Mouse (Mus musculus) left cerebral cortex, postnatal 25 days (tissue): ENCODE results near the gene Slc17a9. TPM values are rescaled to one million over a fixed set of nuclear protein-coding genes. Genes with fewer than 3 reads are reported as not detected.
"Not testable (repeated sequence)": the region's sequence is repeated elsewhere in the genome, so short reads cannot be mapped to it uniquely, and the experiment has no call there.

Source experiments
- DNase-seq, 2 experiments: peaks; one replicate each; pipeline ENCODE4 v3.0.0; 2022; ENCODE audit warnings: low spot score in 2 of 2, mixed read lengths in 1 of 2
- intact Hi-C: fragments of 180-260 bp; cut with DNase I; formaldehyde crosslinking; loops from one replicate; pipeline ENCODE4 v1.15.1; 2025
- total RNA-seq, 2 experiments: library from RNA; stranded (reverse); gene quantifications; 2 replicates each; pipeline ENCODE4 v1.2.3; 2021

Gene Slc17a9
- total RNA-seq, 2 experiments from 2014 or later = 0.30 to 0.53 TPM

DNA sequence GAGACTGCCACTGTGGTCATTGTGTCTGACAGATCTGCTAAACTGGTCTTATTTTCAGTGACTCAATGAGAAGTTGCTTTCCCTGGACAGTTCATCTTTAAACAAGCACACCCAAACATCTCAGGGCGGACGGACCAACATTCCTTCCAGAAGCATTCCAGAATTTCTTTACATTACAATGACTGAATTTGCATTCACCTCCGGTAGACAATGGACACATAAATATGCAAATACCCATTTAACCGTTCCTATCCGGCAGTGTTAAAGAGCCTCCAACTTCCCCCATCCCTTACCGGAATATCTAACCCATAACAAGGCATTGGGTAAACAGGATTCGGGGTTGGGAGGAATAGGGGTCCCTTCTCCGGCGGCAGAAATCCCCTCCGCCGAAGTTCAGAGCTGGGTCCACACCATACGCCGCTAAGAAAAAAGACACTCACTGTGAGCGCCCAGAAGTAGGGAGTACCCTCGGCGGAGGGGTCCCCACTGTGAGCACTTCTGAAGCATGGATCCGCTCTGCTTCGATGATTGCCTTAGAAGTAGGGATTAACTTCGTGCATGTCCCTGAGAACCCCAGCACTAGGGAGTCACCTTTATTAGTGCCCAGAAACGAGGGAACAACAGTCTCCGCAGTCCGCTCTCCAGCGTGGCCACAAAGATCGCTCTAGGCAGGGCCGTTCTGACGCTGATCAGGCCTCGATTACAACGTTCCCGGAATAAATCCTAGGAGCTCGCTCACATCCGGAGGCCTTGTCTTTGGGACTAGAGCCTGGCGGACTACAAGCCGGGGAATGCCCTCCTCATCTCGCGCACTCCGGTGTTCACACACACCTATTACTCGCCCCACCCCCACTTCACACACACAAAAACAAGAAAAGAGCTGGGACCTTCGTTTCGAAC, 15.8 kb upstream of the Slc17a9 start:
- no peak for DNase-seq
- intact Hi-C loops = no loop called here

GRCm38 (mm10) chr2:180709923-180710272, 15.2 kb upstream of the Slc17a9 start, which contains the start of the genes Dido1 and Gid8:
Dido1 (minus strand) TSS chr2:180709999.
Gid8 (plus strand) TSS chr2:180710117.
- peak; percentile 95 to 98 for DNase-seq

GRCm38 (mm10) chr2:180710276-180711155, 14.5 kb upstream of the Slc17a9 start:
- intact Hi-C loops = loop anchor here (1.0 to 5.0 kb wide), 3 partner anchors 8 to 538 kb away; partner anchors contain the start of gene Adrm1
- DNase-seq = no peak

More at GRCm38 (mm10) chr2:180709923-180710272, 15.2 kb upstream of the Slc17a9 start, which contains the start of the genes Dido1 and Gid8:
- intact Hi-C loops = loop anchor here (1.0 to 5.0 kb wide), 3 partner anchors 8 to 538 kb away; partner anchors contain the start of gene Adrm1

- DNase-seq = no peak
- intact Hi-C loops = loop anchor here (5.0 kb wide), 1 partner anchor 539 kb away; the partner anchor contains the start of gene Adrm1
Observed at GRCm38 (mm10) chr2:180711527-180711926, 13.5 kb upstream of the Slc17a9 start.

DNA sequence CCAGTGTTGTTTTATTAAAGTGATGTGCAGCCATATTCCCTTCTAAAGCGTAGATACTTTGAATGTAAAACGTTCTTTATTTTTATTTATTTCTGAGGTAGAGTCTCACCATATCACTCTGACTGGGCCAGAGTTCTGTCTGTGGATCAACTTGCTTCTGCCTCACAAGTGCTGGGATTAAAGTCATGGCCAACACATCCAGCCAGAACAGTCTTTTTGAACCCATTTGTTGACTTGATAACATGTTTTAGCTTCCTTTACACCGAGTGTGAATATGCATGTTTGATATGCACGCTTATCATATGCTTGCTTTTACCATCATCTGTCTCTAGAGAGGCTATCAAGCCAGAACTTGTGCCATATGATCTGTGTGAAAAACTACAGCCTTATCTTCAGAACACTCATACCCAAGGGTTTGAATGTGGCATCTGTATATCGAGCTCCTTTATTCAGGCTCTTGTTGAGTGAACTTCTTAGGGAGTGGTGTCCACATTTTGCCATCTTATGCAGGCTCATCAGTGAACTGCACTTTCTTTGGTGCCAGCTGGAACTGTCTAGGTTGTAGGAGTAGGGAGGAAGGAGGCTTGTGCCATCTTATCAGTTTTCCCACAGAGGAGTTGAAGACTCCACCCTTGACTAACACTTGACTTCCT, 12.9 kb upstream of the Slc17a9 start:
- intact Hi-C loops = loop anchor here (5.0 kb wide), 1 partner anchor 540 kb away; the partner anchor contains the start of gene Adrm1
- DNase-seq = no peak

DNA sequence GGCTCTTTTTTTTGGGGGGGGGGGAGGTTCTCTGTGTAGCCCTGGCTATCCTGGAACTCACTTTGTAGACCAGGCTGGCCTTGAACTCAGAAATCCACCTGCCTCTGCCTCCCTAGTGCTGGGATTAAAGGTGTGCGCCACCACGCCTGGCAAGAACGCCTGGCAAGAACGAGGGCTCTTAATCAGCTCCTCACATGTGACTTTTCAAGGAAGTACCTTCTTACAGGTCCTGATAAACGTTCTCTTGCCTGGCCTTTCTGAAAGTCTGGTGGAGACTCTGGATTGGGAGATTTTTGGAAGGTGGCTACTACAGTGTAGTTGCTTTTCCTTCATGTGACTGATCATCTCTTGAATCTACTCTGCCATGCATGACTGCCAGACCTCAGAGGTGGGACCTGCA, 2.3 kb upstream of the Slc17a9 start:
- DNase-seq, intact Hi-C loops: not testable (repeated sequence)

GRCm38 (mm10) chr2:180723865-180724264, 1.2 kb upstream of the Slc17a9 start:
- intact Hi-C loops = no loop called here
- DNase-seq = no peak

GRCm38 (mm10) chr2:180725414-180725778, 333 bp downstream of the Slc17a9 start:
- intact Hi-C loops = no loop called here
- no peak for DNase-seq

GRCm38 (mm10) chr2:180725856-180726629, 980 bp downstream of the Slc17a9 start:
- DNase-seq = no peak
- intact Hi-C loops = no loop called here

- DNase-seq = no peak
- intact Hi-C loops = no loop called here
Observed at GRCm38 (mm10) chr2:180726658-180727442, 1.8 kb downstream of the Slc17a9 start.

GRCm38 (mm10) chr2:180727613-180728021, 2.6 kb downstream of the Slc17a9 start:
- intact Hi-C loops = no loop called here
- DNase-seq = no peak

DNA sequence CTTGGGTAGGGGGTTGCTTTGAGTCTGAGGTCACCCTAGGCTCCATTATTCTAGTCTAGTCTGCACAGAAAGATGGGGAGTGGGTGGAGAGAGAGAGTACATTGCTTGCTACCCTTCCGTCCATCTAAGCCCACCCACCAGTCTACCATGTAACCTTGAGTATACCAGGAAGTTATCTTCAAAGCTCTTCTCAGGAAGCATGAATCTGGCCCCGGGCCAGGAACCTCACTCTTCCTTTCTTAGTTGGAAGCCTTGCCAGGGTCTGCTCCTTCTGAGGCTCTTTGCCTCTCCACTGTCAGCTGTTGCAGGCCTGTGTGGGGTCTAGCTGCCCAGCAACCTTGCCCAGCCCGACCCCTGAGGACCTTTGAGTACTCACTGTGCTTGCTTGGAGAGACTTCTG, 6.0 kb downstream of the Slc17a9 start:
- intact Hi-C loops = no loop called here
- no peak for DNase-seq

DNA sequence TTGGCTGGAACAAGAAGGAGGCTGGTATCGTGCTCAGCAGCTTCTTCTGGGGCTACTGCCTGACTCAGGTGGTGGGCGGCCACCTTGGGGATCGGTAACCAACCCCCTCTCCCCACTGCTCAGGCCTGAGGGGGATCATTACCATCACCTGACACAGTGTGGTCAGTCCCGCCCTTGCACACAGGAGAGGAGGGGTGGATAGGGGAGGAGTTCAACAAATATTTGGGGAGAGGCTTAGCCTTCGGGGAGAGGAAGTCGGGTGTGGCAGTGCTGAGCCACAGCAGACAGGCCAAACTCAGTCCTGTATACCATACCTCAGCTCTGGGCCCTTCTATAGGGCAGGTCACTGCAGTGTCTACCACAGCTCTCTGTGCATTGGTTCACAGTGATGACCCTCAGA, 6.9 kb downstream of the Slc17a9 start:
- DNase-seq = no peak
- intact Hi-C loops = no loop called here

DNA sequence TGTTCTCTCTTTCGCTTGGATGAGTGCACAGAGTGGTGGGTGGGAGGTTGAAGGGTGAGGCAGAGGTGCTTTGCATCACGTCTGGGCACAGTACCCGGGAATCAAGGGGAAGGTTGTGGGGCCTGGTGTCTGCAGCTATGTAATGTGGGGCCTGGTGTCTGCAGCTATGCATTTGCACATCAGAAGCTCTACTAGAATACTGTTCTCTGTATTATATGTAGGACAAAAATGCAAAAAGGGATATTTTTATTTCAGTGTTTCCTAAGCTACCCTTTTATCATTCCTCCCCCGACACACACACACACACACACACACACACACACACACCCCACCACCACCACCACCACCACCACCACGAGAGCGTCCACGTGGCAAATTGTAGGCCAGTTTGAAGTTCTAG, 10.2 kb downstream of the Slc17a9 start:
- peak; percentile 20 to 65 for DNase-seq
- intact Hi-C loops = no loop called here

GRCm38 (mm10) chr2:180737984-180738383, 12.9 kb downstream of the Slc17a9 start:
- intact Hi-C loops = no loop called here
- DNase-seq = no peak

GRCm38 (mm10) chr2:180740349-180740748, 15.3 kb downstream of the Slc17a9 start:
- intact Hi-C loops = no loop called here
- DNase-seq = no peak

- DNase-seq = no peak
- intact Hi-C loops = no loop called here
Observed at GRCm38 (mm10) chr2:180741421-180741820, 16.4 kb downstream of the Slc17a9 start.

DNA sequence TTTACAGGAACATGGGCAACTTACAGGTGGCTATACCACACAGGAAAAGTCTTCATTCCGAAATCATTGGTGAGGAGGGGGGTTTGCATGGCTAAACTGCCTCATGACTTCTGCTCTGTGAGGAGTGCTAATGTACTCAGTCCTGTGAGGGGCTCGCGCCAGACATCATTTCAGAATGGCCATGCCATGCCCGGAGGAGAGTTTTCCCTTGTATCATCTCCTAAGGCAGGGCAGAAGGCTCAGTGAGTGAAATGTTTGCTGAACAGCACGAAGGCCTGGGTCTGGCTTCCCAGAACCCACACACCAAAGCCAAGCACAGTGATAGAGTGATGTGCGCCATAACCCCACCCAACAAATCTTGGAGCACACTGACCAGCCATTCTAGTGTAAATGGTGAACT, 17.8 kb downstream of the Slc17a9 start:
- intact Hi-C loops = no loop called here
- no peak for DNase-seq
